Mouse (Mus musculus) liver, embryonic 12.5 days (tissue): ENCODE measurements around the gene Clk2. TPM values are rescaled to one million over a fixed set of nuclear protein-coding genes. Genes with fewer than 3 reads are reported as not detected.

Source experiments
- ATAC-seq: fragments of 200-750 bp; cut with Nextera tagmentation; 2 replicates; pipeline ENCODE4 v1.8.0; 2017; ENCODE audit warnings: moderate number of reproducible peaks, mild to moderate bottlenecking, moderate library complexity
- H3K27ac ChIP-seq: fragments of 300-500 bp; sonication (generic); 2 replicates; pipeline ENCODE4 v1.5.1; 2016; ENCODE audit warnings: mild to moderate bottlenecking
- H3K27me3 ChIP-seq: fragments of 300-500 bp; sonication (generic); replicated peaks from 2 replicates; pipeline ENCODE4 v1.6.1; 2016; ENCODE audit warnings: mild to moderate bottlenecking, moderate library complexity
- H3K36me3 ChIP-seq: fragments of 300-500 bp; sonication (generic); 2 replicates; pipeline ENCODE4 v1.6.1; 2016; ENCODE audit warnings: mild to moderate bottlenecking, moderate library complexity
- H3K4me1 ChIP-seq: fragments of 300-500 bp; sonication (generic); 2 replicates; pipeline ENCODE4 v1.6.1; 2016
- H3K4me2 ChIP-seq: fragments of 300-500 bp; sonication (generic); 2 replicates; pipeline ENCODE4 v1.6.1; 2016; ENCODE audit warnings: mild to moderate bottlenecking, moderate library complexity
- H3K4me3 ChIP-seq: fragments of 300-500 bp; sonication (generic); 2 replicates; pipeline ENCODE4 v1.5.1; 2016; ENCODE audit warnings: mild to moderate bottlenecking, moderate library complexity
- H3K9ac ChIP-seq: fragments of 300-500 bp; sonication (generic); 2 replicates; pipeline ENCODE4 v1.6.1; 2016; ENCODE audit warnings: mild to moderate bottlenecking, moderate library complexity
- H3K9me3 ChIP-seq: fragments of 300-500 bp; sonication (generic); replicated peaks from 2 replicates; pipeline ENCODE4 v1.6.1; 2016; ENCODE audit warnings: mild to moderate bottlenecking, moderate library complexity
- WGBS: fragments of 180-500 bp; shearing (Covaris S2); methylation state at CpG from one replicate; pipeline ENCODE4 v1.1.7; 2016; ENCODE audit not compliant: insufficient replicate concordance; 5-methylcytosine and 5-hydroxymethylcytosine counted together
- polyA plus RNA-seq: library from polyadenylated mRNA; unstranded; fragments of >200 nt; fragmentation: Nextera tagmentation; extraction: Ambion mirVana; gene quantifications from 2 replicates; pipeline ENCODE4 v1.2.1, GENCODE M21; 2016

Gene Clk2
- polyA plus RNA-seq, 1 experiment from 2014 or later, result 21.2 TPM

- Histone ChIP-seq H3K4me2 (peak overlapping the region; percentile 82), H3K4me3 (peak overlapping the region; percentile 56), H3K4me1 (peaks cover 23% of the 10 kb centered on the region), H3K9me3 (no peaks in the 10 kb centered on the region), H3K27ac (peak overlapping the region; percentile 78), H3K36me3 (no peaks in the 10 kb centered on the region), H3K9ac (peak overlapping the region; percentile 67), H3K27me3 (peaks cover 4% of the 10 kb centered on the region; the same call in 1 of the 2 replicates)
- 8% methylated on average over 33 of the region's 33 CpGs for WGBS
- ATAC-seq, result peak; percentile 92
Measured at GRCm38 (mm10) chr3:89195979-89196877, 31.6 kb downstream of the Clk2 start.

DNA sequence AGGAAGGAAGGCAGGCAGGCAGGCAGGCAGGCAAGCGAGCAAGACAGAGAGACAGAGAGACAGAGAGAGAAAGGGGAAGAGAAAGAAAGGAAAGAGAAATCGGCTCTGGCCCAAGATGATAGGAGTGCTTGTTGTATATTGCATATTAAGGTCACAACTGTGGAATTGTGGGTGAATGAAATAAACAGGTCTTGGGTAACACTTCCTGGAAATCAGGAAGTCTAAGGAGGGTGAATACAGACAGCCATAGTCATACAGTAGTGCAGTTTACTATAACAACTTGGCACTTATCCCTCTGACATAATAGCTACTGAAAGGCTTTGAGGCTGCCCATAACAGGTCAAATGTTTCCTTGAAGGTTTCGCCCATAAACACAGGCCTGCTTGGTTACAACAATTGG is 35.2 kb downstream of the Clk2 start:
- no peaks in the 10 kb centered on the region for H3K9me3 ChIP-seq
- ATAC-seq, result no peak
- WGBS, result 50% methylated on average over 3 of the region's 3 CpGs

DNA sequence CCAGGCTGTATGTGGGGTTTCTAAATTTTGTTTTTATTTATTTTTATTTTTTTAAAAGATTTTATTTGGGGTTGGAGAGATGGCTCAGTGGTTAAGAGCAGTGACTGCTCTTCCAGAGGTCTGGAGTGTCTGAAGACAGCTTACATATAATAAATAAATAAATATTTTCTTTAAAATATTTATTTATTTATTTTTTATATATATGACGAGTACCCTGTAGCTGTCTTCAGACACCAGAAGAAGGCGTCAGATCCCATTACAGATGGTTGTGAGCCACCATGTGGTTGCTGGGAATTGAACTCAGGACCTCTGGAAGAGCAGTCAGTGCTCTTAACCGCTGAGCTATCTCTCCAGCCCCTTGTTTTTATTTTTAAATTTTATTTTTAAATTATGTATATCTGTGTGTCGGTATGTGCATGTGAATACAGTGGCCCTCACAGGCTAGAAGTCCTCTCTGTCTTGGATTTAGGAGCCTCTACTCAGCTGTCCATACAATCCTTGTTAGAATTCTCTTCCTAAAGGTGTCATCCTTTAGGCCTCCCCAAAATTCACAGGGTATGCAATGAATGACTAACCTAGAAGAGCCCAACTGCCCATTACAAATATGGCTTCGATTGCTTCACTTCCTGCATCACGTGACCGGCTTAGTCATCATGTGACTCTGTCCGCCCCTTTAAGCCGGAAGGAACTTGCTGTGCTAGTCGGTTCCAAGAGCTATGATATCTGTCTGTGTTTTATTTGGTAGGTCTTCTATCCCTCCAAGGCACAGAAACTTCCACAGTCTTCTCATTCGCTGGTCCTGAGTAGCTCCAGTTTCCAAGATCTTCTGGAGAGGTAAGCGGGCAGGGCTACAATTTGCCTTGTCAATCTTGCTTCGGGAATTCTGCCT is 37.9 kb downstream of the Clk2 start, which contains the start of gene Gba:
Gba (plus strand) TSS at position 676 of the 889 bp plus-strand sequence.
- Histone ChIP-seq H3K27me3 (peaks cover 4% of the 10 kb centered on the region; the same call in 1 of the 2 replicates), H3K4me1 (peaks cover 11% of the 10 kb centered on the region), H3K4me2 (peak within 1 kb of the TSS; percentile 76), H3K27ac (peak within 1 kb of the TSS; percentile 59), H3K36me3 (peaks cover 35% of the 10 kb centered on the region), H3K9me3 (no peaks in the 10 kb centered on the region), H3K4me3 (peak within 1 kb of the TSS; percentile 72), H3K9ac (peak within 1 kb of the TSS; percentile 74)
- ATAC-seq, result peak; percentile 76
- WGBS, result 22% methylated on average over 13 of the region's 13 CpGs

More for the DNA sequence above, 35.2 kb downstream of the Clk2 start:
- H3K4me3 ChIP-seq, result no peak overlapping the region
- H3K36me3 ChIP-seq, result peaks cover 10% of the 10 kb centered on the region
- peaks cover 4% of the 10 kb centered on the region; the same call in 1 of the 2 replicates for H3K27me3 ChIP-seq
- no peak overlapping the region for H3K9ac ChIP-seq
- no peak overlapping the region for H3K27ac ChIP-seq
- H3K4me2 ChIP-seq, result no peak overlapping the region
- H3K4me1 ChIP-seq, result peaks cover 33% of the 10 kb centered on the region

DNA sequence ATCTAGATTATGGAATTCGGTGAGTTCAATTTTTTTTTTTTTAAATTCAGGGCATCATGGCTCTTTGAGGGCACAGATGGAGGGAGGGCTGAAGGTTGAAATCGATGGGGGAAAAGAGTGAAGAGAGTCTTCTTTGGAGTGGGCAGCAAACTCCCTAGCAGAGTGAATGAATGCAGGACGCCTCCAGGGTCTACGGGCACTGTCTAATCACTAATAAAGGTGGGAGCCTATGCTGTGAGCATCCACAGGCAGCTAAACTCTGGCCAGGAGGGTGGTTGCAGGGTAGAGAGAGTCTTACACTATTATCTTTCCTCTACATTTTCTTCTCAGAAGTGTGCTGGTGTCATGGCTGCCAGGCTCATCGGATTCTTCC is 38.5 kb downstream of the Clk2 start:
- Histone ChIP-seq H3K9ac (peak overlapping the region; percentile 74), H3K4me3 (peak overlapping the region; percentile 72), H3K4me1 (peaks cover 11% of the 10 kb centered on the region), H3K27me3 (no peaks in the 10 kb centered on the region; the same call in 1 of the 2 replicates), H3K4me2 (peak overlapping the region; percentile 76), H3K9me3 (no peaks in the 10 kb centered on the region), H3K36me3 (peaks cover 42% of the 10 kb centered on the region), H3K27ac (peak overlapping the region; percentile 59)
- WGBS, result 21% methylated on average over 5 of the region's 5 CpGs
- no peak for ATAC-seq

DNA sequence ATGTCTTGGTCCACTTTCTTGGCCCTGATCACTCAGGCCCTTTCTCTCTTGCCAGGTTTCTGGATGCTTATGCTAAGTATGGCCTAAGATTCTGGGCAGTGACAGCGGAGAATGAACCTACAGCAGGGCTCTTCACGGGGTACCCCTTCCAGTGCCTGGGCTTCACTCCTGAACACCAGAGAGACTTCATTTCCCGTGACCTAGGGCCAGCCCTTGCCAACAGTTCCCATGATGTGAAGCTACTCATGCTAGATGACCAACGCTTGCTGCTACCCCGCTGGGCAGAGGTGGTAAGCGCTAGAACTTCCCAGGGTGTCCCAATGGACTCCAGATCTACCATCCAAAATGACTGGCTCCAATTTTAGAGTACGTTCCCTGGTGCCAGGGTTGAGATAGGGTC is 41.5 kb downstream of the Clk2 start:
- H3K36me3 ChIP-seq, result peaks cover 71% of the 10 kb centered on the region
- WGBS, result 81% methylated on average over 7 of the region's 7 CpGs
- ATAC-seq, result no peak

DNA sequence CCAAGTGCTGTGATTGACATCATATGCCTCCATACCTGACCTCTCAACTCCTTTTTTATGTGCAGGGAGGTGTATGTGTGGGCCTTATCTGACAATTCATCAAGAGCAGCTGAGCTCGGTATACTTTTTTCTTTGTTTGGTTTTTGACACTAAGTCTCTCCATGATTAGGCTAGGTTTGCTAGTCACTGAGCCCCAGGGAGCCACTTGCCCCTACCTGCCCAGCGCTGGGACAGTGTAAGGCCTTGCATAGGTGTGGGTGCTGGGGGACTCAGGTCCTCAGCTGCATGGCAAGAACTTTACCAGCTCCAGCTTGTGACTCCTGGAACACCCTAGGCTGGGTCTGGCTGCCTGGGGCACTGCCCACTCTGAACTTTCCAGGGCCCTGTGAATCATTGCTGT is 42.1 kb downstream of the Clk2 start:
- Histone ChIP-seq H3K36me3 (peaks cover 77% of the 10 kb centered on the region), H3K4me2 (no peak overlapping the region), H3K4me3 (no peak overlapping the region), H3K4me1 (peaks cover 17% of the 10 kb centered on the region), H3K27me3 (no peaks in the 10 kb centered on the region), H3K9me3 (no peaks in the 10 kb centered on the region), H3K9ac (no peak overlapping the region), H3K27ac (no peak overlapping the region)
- ATAC-seq, result no peak
- 68% methylated on average over 2 of the region's 2 CpGs for WGBS

More for the DNA sequence above, 41.5 kb downstream of the Clk2 start:
- H3K4me1 ChIP-seq, result peaks cover 12% of the 10 kb centered on the region
- H3K4me2 ChIP-seq, result no peak overlapping the region
- H3K4me3 ChIP-seq, result no peak overlapping the region
- H3K27me3 ChIP-seq, result no peaks in the 10 kb centered on the region
- H3K9me3 ChIP-seq, result no peaks in the 10 kb centered on the region
- H3K9ac ChIP-seq, result no peak overlapping the region
- H3K27ac ChIP-seq, result no peak overlapping the region

- 90% methylated on average over 13 of the region's 13 CpGs for WGBS
- H3K36me3 ChIP-seq, result peaks cover 78% of the 10 kb centered on the region
- no peak for ATAC-seq
Measured at GRCm38 (mm10) chr3:89208075-89208657, 43.6 kb downstream of the Clk2 start.

GRCm38 (mm10) chr3:89208736-89209135 is 44.1 kb downstream of the Clk2 start:
- Histone ChIP-seq H3K9ac (no peak overlapping the region), H3K27me3 (no peaks in the 10 kb centered on the region), H3K36me3 (peaks cover 78% of the 10 kb centered on the region), H3K4me2 (no peak overlapping the region), H3K27ac (no peak overlapping the region), H3K4me1 (peaks cover 23% of the 10 kb centered on the region), H3K9me3 (no peaks in the 10 kb centered on the region), H3K4me3 (no peak overlapping the region)
- WGBS, result 82% methylated on average over 6 of the region's 6 CpGs
- no peak for ATAC-seq

More at GRCm38 (mm10) chr3:89208075-89208657, 43.6 kb downstream of the Clk2 start:
- Histone ChIP-seq H3K4me1 (peaks cover 24% of the 10 kb centered on the region), H3K9ac (no peak overlapping the region), H3K9me3 (no peaks in the 10 kb centered on the region), H3K27ac (no peak overlapping the region), H3K27me3 (no peaks in the 10 kb centered on the region), H3K4me3 (no peak overlapping the region), H3K4me2 (no peak overlapping the region)

- Histone ChIP-seq H3K9me3 (no peaks in the 10 kb centered on the region), H3K36me3 (peaks cover 69% of the 10 kb centered on the region), H3K4me2 (no peak overlapping the region), H3K27me3 (no peaks in the 10 kb centered on the region), H3K9ac (no peak overlapping the region), H3K27ac (no peak overlapping the region), H3K4me3 (no peak overlapping the region), H3K4me1 (peaks cover 29% of the 10 kb centered on the region)
- no peak for ATAC-seq
- 84% methylated on average over 7 of the region's 7 CpGs for WGBS
Measured at GRCm38 (mm10) chr3:89209731-89210130, 45.1 kb downstream of the Clk2 start.

DNA sequence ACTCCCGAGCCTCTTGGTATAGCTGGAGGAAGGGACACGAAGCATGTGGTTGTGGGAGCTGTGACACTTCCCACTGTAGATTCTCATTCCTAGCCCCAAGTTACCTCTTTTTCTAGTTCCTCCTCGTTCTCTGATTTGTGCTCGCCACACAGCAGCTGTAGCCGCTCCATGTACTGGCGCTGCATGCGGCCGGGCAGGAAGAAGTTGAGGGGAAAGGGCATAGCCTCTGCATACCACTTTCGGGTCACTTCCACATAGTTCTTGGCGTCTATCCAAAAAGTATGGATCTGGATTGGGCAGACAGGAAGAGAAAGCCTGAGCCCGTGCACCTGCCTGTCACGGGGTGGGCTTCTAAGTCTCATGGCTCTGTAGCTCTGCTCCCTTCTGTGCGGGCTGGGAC is 45.6 kb downstream of the Clk2 start:
- Histone ChIP-seq H3K27ac (no peak overlapping the region), H3K4me2 (no peak overlapping the region), H3K4me3 (no peak overlapping the region), H3K27me3 (peaks cover 3% of the 10 kb centered on the region), H3K4me1 (peaks cover 34% of the 10 kb centered on the region), H3K36me3 (peaks cover 65% of the 10 kb centered on the region), H3K9me3 (no peaks in the 10 kb centered on the region), H3K9ac (no peak overlapping the region)
- WGBS, result 75% methylated on average over 13 of the region's 13 CpGs
- no peak for ATAC-seq

- no peaks in the 10 kb centered on the region for H3K9me3 ChIP-seq
- H3K4me3 ChIP-seq, result no peak overlapping the region
- ATAC-seq, result no peak
- peaks cover 9% of the 10 kb centered on the region for H3K27me3 ChIP-seq
- H3K4me1 ChIP-seq, result peaks cover 39% of the 10 kb centered on the region
- H3K27ac ChIP-seq, result no peak overlapping the region
- peaks cover 59% of the 10 kb centered on the region for H3K36me3 ChIP-seq
- no peak overlapping the region for H3K9ac ChIP-seq
- H3K4me2 ChIP-seq, result no peak overlapping the region
- 70% methylated on average over 7 of the region's 7 CpGs for WGBS
Measured at GRCm38 (mm10) chr3:89210731-89211130, 46.1 kb downstream of the Clk2 start.
